Mouse (Mus musculus): ENCODE results near the gene Trim8.

- TF ChIP-seq CTCF (IDR thresholded peaks at IDR 0.05; ENCODE audit: borderline replicate concordance, extremely low read depth, insufficient read depth, insufficient read length) (no peak), POLR2A (IDR thresholded peaks at IDR 0.05; ENCODE audit: borderline replicate concordance, extremely low read depth, insufficient read depth, insufficient read length, poor library complexity, severe bottlenecking) (no peak)
Observed at GRCm38 (mm10) chr19:46534542-46535098, 33.1 kb downstream of the Trim8 start.
